Mouse (Mus musculus) spleen, adult 2 months (tissue): ENCODE results near the gene Tma7. TPM values are rescaled to one million over a fixed set of nuclear protein-coding genes. Genes with fewer than 3 reads are reported as not detected.

Experiments
- DNase-seq, 2 experiments: peaks; one replicate each; pipeline versions ENCODE4 v3.0.0 to v3.0.0-alpha.2; 2012 to 2021; ENCODE audit warnings: low spot score in 2 of 2, low read depth in 1 of 2
- H3K27ac ChIP-seq: fragments of 200-500 bp; 2 replicates; pipeline ENCODE4 v1.5.1; 2012; ENCODE audit warnings: low read length, inconsistent platforms; ENCODE audit not compliant: insufficient read depth
- H3K27me3 ChIP-seq: fragments of 200-500 bp; 2 replicates; pipeline ENCODE4 v1.6.1; 2012; ENCODE audit warnings: mild to moderate bottlenecking, moderate library complexity, low read length, inconsistent platforms; ENCODE audit not compliant: control insufficient read depth, insufficient read depth
- H3K36me3 ChIP-seq: fragments of 200-500 bp; 2 replicates; pipeline ENCODE4 v1.6.1; 2012; ENCODE audit warnings: mild to moderate bottlenecking, low read length, inconsistent platforms; ENCODE audit not compliant: control insufficient read depth, insufficient read depth
- H3K4me1 ChIP-seq: fragments of 200-500 bp; 2 replicates; pipeline ENCODE4 v1.6.1; 2011; ENCODE audit warnings: inconsistent platforms; ENCODE audit not compliant: control insufficient read depth, insufficient read depth, insufficient read length
- H3K4me3 ChIP-seq: fragments of 200-500 bp; 2 replicates; pipeline ENCODE4 v1.5.1; 2011; ENCODE audit warnings: mild to moderate bottlenecking, inconsistent platforms; ENCODE audit not compliant: insufficient read depth, insufficient read length; ENCODE audit errors: extremely low read depth
- CTCF ChIP-seq: fragments of 200-500 bp; IDR thresholded peaks from 2 replicates; pipeline ENCODE4 v1.5.1; 2011; ENCODE audit warnings: mild to moderate bottlenecking, inconsistent platforms; ENCODE audit not compliant: insufficient read depth, insufficient read length, insufficient replicate concordance; ENCODE audit errors: extremely low read depth
- POLR2A ChIP-seq: fragments of 200-500 bp; IDR thresholded peaks from 2 replicates; pipeline ENCODE4 v1.6.1; 2011; ENCODE audit warnings: low read depth, low read length, inconsistent platforms
- WGBS: fragments of 180-500 bp; shearing (Covaris S2); methylation state at CpG from one replicate; pipeline ENCODE4 v1.1.7; 2018; 5-methylcytosine and 5-hydroxymethylcytosine counted together
- polyA plus RNA-seq: library from polyadenylated mRNA; depleted of rRNA; stranded (reverse); fragments of >200 nt; gene quantifications from 2 replicates; pipeline ENCODE4 v1.2.3, GENCODE M21; 2012; rRNA removed

Gene Tma7
- polyA plus RNA-seq, result 10.2 and 16.4 TPM in 2 replicates

DNA sequence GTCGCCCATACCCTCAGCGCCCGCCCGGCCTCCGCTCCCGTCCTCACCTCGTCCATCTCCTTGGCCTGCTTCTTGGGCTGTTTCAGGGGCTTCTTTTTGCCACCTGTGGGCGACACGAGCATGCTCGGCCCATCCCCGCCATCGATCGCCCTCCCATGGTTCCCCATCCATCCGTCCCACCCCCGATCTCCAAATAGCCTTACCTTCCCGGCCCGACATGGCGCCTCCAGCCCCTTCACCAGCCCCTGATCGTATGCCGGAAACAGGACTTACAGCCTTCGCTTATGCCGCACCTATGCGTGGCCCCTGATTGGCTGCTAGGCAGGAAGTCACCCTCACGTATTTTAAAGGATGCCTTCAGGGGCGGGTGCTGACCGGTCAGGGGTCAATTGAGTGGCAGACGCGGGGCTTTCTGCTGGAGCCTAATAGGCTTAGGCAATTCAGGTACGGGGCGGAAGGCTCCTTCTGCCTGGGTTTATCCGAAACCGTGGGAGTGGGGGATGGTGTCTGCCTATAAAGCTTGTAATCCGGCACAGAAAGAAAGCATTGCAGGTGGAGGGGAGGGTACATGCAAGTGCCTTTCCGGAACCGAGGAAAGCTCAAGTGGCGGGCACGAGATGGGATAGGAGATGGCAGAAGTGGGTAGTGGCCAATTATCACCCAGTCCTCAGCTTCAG, at the start of gene Tma7, which contains the start of gene Ccdc51:
Gene Tma7, minus strand, starts transcription at position 464 of the 677 bp plus-strand sequence.
Gene Ccdc51, plus strand, starts transcription at position 370 of the 677 bp plus-strand sequence.
- peaks cover 4% of the 10 kb centered on the region; the same call in 1 of the 2 replicates for H3K4me1 ChIP-seq
- WGBS, result under 1% methylated on average over 37 of the region's 37 CpGs
- DNase-seq, result peak; percentile 68 to 85

DNA sequence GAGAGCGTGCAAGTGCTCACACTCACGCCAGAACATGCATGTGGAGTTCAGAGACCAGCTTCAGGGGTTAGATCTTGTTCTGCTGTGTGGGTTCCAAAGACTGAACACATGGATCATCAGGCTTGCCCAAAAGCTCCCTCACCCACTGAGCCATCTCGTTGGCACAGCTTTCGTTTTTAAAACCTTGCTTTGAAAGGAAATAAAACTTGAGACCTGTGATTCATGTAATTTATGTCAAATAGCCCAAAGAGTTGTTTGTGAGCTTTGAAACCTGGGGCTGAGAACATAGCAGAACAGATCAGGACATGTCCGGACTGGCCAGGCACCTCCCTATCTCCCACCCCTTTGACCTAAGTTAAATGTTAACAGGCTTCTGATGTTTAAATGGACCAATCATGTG, 47.7 kb upstream of the Tma7 start:
- no peak for DNase-seq
- H3K27ac ChIP-seq, result no peak overlapping the region
- H3K36me3 ChIP-seq, result no peaks in the 10 kb centered on the region
- no peak for TF ChIP-seq CTCF
- no peak for TF ChIP-seq POLR2A
- no peaks in the 10 kb centered on the region for H3K27me3 ChIP-seq
- no peaks in the 10 kb centered on the region for H3K4me1 ChIP-seq
- 79% methylated on average over 5 of the region's 5 CpGs for WGBS
- H3K4me3 ChIP-seq, result no peak overlapping the region

More for the DNA sequence above, at the start of gene Tma7, which contains the start of gene Ccdc51:
- no peaks in the 10 kb centered on the region for H3K27me3 ChIP-seq
- peak within 1 kb of the TSS; percentile 66 for H3K4me3 ChIP-seq
- TF ChIP-seq CTCF (no peak), POLR2A (peak; percentile 60)
- H3K36me3 ChIP-seq, result peaks cover 4% of the 10 kb centered on the region; the same call in 1 of the 2 replicates
- H3K27ac ChIP-seq, result peak within 1 kb of the TSS; percentile 63

DNA sequence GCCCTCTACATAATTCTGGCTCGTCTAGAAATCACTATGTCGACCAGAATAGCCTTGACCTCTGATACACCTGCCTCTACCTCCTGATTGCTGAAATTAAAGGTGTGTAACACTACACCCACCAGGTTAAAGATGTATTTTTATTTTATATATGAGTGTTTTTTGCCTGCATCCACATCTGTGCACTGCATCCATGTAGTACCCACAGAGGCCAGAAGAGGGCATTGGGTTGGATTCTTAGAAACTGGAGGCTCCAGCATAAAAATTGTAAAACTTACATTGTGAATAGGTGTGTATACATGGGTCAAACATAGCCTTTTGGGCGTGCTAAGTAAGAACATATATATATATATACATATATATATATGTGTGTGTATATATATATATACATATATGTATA, 45.8 kb upstream of the Tma7 start:
- Histone ChIP-seq H3K4me3 (no peak overlapping the region), H3K27me3 (no peaks in the 10 kb centered on the region)

DNA sequence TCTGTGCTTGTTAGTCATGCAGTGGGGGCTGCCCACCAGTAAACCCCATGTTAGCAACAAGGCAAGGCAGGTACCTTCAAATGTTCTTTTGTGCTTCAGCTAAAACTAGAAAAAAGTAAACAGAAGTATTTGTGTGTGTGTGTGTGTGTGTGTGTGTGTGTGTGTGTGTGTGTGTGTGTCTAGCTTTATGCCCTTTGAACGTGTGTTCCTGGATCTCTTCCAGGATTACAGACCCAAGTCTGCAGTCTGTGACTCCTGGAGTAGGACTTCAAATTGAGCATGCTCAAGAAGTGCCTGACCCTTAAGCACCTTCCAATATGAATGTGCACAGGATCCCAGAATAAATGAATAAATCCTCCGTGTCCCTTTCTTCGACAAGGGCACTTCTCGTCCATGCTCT, 44.7 kb upstream of the Tma7 start:
- no peak for DNase-seq
- TF ChIP-seq CTCF, result no peak
- TF ChIP-seq POLR2A, result no peak

More for the DNA sequence above, 45.8 kb upstream of the Tma7 start:
- Histone ChIP-seq H3K4me1 (no peaks in the 10 kb centered on the region), H3K27ac (no peak overlapping the region), H3K36me3 (no peaks in the 10 kb centered on the region)
- WGBS, result 51% methylated on average over 3 of the region's 3 CpGs
- DNase-seq, result no peak
- TF ChIP-seq POLR2A (no peak), CTCF (no peak)

DNA sequence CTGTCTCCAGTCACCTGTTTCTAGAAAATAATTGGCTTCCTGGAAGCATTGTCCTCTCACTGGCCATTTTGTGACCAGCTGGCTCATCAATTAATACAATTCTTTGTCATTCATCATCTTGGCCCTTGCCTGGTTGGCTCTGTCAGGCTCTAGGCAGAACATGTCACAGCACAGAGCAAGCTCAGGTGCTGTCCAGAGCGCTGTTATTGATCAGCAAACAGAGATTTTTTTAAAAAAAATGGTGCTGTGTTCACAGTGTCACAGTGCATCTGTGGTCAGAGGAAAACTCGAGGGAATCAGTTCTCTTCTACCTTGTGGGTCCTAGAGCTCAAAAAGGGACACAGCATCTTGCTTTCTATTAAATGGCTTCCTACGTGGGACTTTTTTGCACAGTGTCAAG, 43.1 kb upstream of the Tma7 start:
- Histone ChIP-seq H3K27me3 (no peaks in the 10 kb centered on the region), H3K4me3 (no peak overlapping the region), H3K36me3 (no peaks in the 10 kb centered on the region), H3K27ac (no peak overlapping the region), H3K4me1 (no peaks in the 10 kb centered on the region)
- TF ChIP-seq POLR2A, result no peak
- TF ChIP-seq CTCF, result no peak
- DNase-seq, result no peak
- 75% methylated on average over 3 of the region's 3 CpGs for WGBS

More for the DNA sequence above, 44.7 kb upstream of the Tma7 start:
- no peaks in the 10 kb centered on the region for H3K4me1 ChIP-seq
- H3K4me3 ChIP-seq, result no peak overlapping the region
- H3K36me3 ChIP-seq, result no peaks in the 10 kb centered on the region
- no peaks in the 10 kb centered on the region for H3K27me3 ChIP-seq
- H3K27ac ChIP-seq, result no peak overlapping the region
- WGBS, result 71% methylated on average over 4 of the region's 4 CpGs

- WGBS, result 92% methylated on average over 2 of the region's 2 CpGs
- Histone ChIP-seq H3K4me3 (no peak overlapping the region), H3K27ac (no peak overlapping the region), H3K27me3 (no peaks in the 10 kb centered on the region), H3K36me3 (no peaks in the 10 kb centered on the region), H3K4me1 (no peaks in the 10 kb centered on the region)
- no peak for TF ChIP-seq CTCF
- no peak for TF ChIP-seq POLR2A
- DNase-seq, result no peak
Observed at GRCm38 (mm10) chr9:109125043-109125442, 42.7 kb upstream of the Tma7 start.

GRCm38 (mm10) chr9:109124164-109124563, 41.8 kb upstream of the Tma7 start:
- no peaks in the 10 kb centered on the region for H3K36me3 ChIP-seq
- WGBS, result 80% methylated on average over 3 of the region's 3 CpGs
- TF ChIP-seq CTCF, result no peak
- no peak for TF ChIP-seq POLR2A

More at GRCm38 (mm10) chr9:109124164-109124563, 41.8 kb upstream of the Tma7 start:
- no peak overlapping the region for H3K4me3 ChIP-seq
- H3K27me3 ChIP-seq, result no peaks in the 10 kb centered on the region
- no peak for DNase-seq
- no peaks in the 10 kb centered on the region for H3K4me1 ChIP-seq
- no peak overlapping the region for H3K27ac ChIP-seq
